Mouse (Mus musculus): ENCODE data around the gene Sppl2c. TPM values are rescaled to one million over a fixed set of nuclear protein-coding genes. Genes with fewer than 3 reads are reported as not detected.
A peak's percentile ranks its signal among the peaks of the same experiment; 100 is the strongest.
"Not testable (repeated sequence)": the region's sequence is repeated elsewhere in the genome, so short reads cannot be mapped to it uniquely, and the experiment has no call there.

Gene Sppl2c
- polyA plus RNA-seq, 1 experiment from 2014 or later = not detected

- not testable (repeated sequence) for H3K4me1 ChIP-seq (ENCODE audit: control insufficient read depth, insufficient read depth, low read length); ATAC-seq (ENCODE audit: low read depth); H3K9me3 ChIP-seq (ENCODE audit: control insufficient read depth, low read length); H3K4me2 ChIP-seq (ENCODE audit: low read depth, low read length); H3K36me3 ChIP-seq (ENCODE audit: control insufficient read depth, insufficient read depth, low read length); H3K9ac ChIP-seq (replicated peaks; ENCODE audit: low read depth, low read length); H3K27me3 ChIP-seq (ENCODE audit: control insufficient read depth, insufficient read depth, low read length); H3K4me3 ChIP-seq (ENCODE audit: low read depth, low read length); H3K27ac ChIP-seq (ENCODE audit: low read depth, low read length)
- WGBS = over 99% methylated on average over 5 of the region's 5 CpGs
These were observed 28.0 kb downstream of the Sppl2c start for GRCm38 (mm10) chr11:104214128-104214527.

- H3K4me1 ChIP-seq (ENCODE audit: control insufficient read depth, insufficient read depth, low read length) = no peaks in the 10 kb centered on the region
- H3K36me3 ChIP-seq (ENCODE audit: control insufficient read depth, insufficient read depth, low read length) = no peaks in the 10 kb centered on the region
- H3K4me3 ChIP-seq (ENCODE audit: low read depth, low read length) = no peak overlapping the region
- H3K27me3 ChIP-seq (ENCODE audit: control insufficient read depth, insufficient read depth, low read length) = no peaks in the 10 kb centered on the region
- no peaks in the 10 kb centered on the region for H3K9me3 ChIP-seq (ENCODE audit: control insufficient read depth, low read length)
- WGBS = 82% methylated on average over 3 of the region's 3 CpGs
- no peak overlapping the region for H3K27ac ChIP-seq (ENCODE audit: low read depth, low read length)
- H3K9ac ChIP-seq (replicated peaks; ENCODE audit: low read depth, low read length) = no peak overlapping the region
- ATAC-seq (ENCODE audit: low read depth) = no peak
- H3K4me2 ChIP-seq (ENCODE audit: low read depth, low read length) = no peak overlapping the region
These were observed 31.9 kb downstream of the Sppl2c start for GRCm38 (mm10) chr11:104218075-104218474.

- no peak overlapping the region for H3K27ac ChIP-seq (ENCODE audit: low read depth, low read length)
- ATAC-seq (ENCODE audit: low read depth) = no peak
- H3K36me3 ChIP-seq (ENCODE audit: control insufficient read depth, insufficient read depth, low read length) = no peaks in the 10 kb centered on the region
- WGBS = 80% methylated on average over 4 of the region's 4 CpGs
- H3K9ac ChIP-seq (replicated peaks; ENCODE audit: low read depth, low read length) = no peak overlapping the region
- H3K4me3 ChIP-seq (ENCODE audit: low read depth, low read length) = no peak overlapping the region
- no peaks in the 10 kb centered on the region for H3K9me3 ChIP-seq (ENCODE audit: control insufficient read depth, low read length)
- no peaks in the 10 kb centered on the region for H3K27me3 ChIP-seq (ENCODE audit: control insufficient read depth, insufficient read depth, low read length)
- no peak overlapping the region for H3K4me2 ChIP-seq (ENCODE audit: low read depth, low read length)
- H3K4me1 ChIP-seq (ENCODE audit: control insufficient read depth, insufficient read depth, low read length) = no peaks in the 10 kb centered on the region
These were observed 34.2 kb downstream of the Sppl2c start for GRCm38 (mm10) chr11:104220291-104220690.

- H3K9me3 ChIP-seq (ENCODE audit: control insufficient read depth, low read length) = no peaks in the 10 kb centered on the region
- H3K36me3 ChIP-seq (ENCODE audit: control insufficient read depth, insufficient read depth, low read length) = no peaks in the 10 kb centered on the region
- H3K4me1 ChIP-seq (ENCODE audit: control insufficient read depth, insufficient read depth, low read length) = no peaks in the 10 kb centered on the region
- H3K9ac ChIP-seq (replicated peaks; ENCODE audit: low read depth, low read length) = no peak overlapping the region
- no peak overlapping the region for H3K4me3 ChIP-seq (ENCODE audit: low read depth, low read length)
- ATAC-seq (ENCODE audit: low read depth) = no peak
- no peak overlapping the region for H3K4me2 ChIP-seq (ENCODE audit: low read depth, low read length)
- no peaks in the 10 kb centered on the region for H3K27me3 ChIP-seq (ENCODE audit: control insufficient read depth, insufficient read depth, low read length)
- no peak overlapping the region for H3K27ac ChIP-seq (ENCODE audit: low read depth, low read length)
- 81% methylated on average over 5 of the region's 5 CpGs for WGBS
These were observed 35.6 kb downstream of the Sppl2c start for GRCm38 (mm10) chr11:104221751-104222150.

GRCm38 (mm10) chr11:104223301-104223700 lies 37.2 kb downstream of the Sppl2c start:
- 78% methylated on average over 9 of the region's 9 CpGs for WGBS
- Histone ChIP-seq H3K36me3 (ENCODE audit: control insufficient read depth, insufficient read depth, low read length) (no peaks in the 10 kb centered on the region), H3K9me3 (ENCODE audit: control insufficient read depth, low read length) (no peaks in the 10 kb centered on the region), H3K4me3 (ENCODE audit: low read depth, low read length) (no peak overlapping the region), H3K9ac (replicated peaks; ENCODE audit: low read depth, low read length) (no peak overlapping the region), H3K4me1 (ENCODE audit: control insufficient read depth, insufficient read depth, low read length) (no peaks in the 10 kb centered on the region), H3K27me3 (ENCODE audit: control insufficient read depth, insufficient read depth, low read length) (no peaks in the 10 kb centered on the region), H3K27ac (ENCODE audit: low read depth, low read length) (no peak overlapping the region), H3K4me2 (ENCODE audit: low read depth, low read length) (no peak overlapping the region)
- no peak for ATAC-seq (ENCODE audit: low read depth)

GRCm38 (mm10) chr11:104229391-104229790 lies 43.3 kb downstream of the Sppl2c start:
- H3K9ac ChIP-seq (replicated peaks; ENCODE audit: low read depth, low read length) = no peak overlapping the region
- H3K27ac ChIP-seq (ENCODE audit: low read depth, low read length) = no peak overlapping the region
- ATAC-seq (ENCODE audit: low read depth) = no peak
- H3K4me3 ChIP-seq (ENCODE audit: low read depth, low read length) = no peak overlapping the region
- H3K4me2 ChIP-seq (ENCODE audit: low read depth, low read length) = no peak overlapping the region
- H3K9me3 ChIP-seq (ENCODE audit: control insufficient read depth, low read length) = no peaks in the 10 kb centered on the region
- 85% methylated on average over 4 of the region's 4 CpGs for WGBS
- no peaks in the 10 kb centered on the region for H3K27me3 ChIP-seq (ENCODE audit: control insufficient read depth, insufficient read depth, low read length)
- no peaks in the 10 kb centered on the region for H3K36me3 ChIP-seq (ENCODE audit: control insufficient read depth, insufficient read depth, low read length)
- peaks cover under 1% of the 10 kb centered on the region; the same call in 1 of the 2 replicates for H3K4me1 ChIP-seq (ENCODE audit: control insufficient read depth, insufficient read depth, low read length)

GRCm38 (mm10) chr11:104230066-104230778 lies 44.1 kb downstream of the Sppl2c start:
- Histone ChIP-seq H3K4me2 (ENCODE audit: low read depth, low read length) (peak overlapping the region; percentile 61), H3K27me3 (ENCODE audit: control insufficient read depth, insufficient read depth, low read length) (peaks cover 4% of the 10 kb centered on the region; the same call in 1 of the 2 replicates), H3K9ac (replicated peaks; ENCODE audit: low read depth, low read length) (peak overlapping the region; percentile 60; the same call in 1 of the 2 replicates), H3K36me3 (ENCODE audit: control insufficient read depth, insufficient read depth, low read length) (no peaks in the 10 kb centered on the region), H3K27ac (ENCODE audit: low read depth, low read length) (peak overlapping the region; percentile 97; the same call in 1 of the 2 replicates), H3K4me1 (ENCODE audit: control insufficient read depth, insufficient read depth, low read length) (peaks cover 9% of the 10 kb centered on the region; the same call in 1 of the 2 replicates), H3K9me3 (ENCODE audit: control insufficient read depth, low read length) (no peaks in the 10 kb centered on the region), H3K4me3 (ENCODE audit: low read depth, low read length) (peak overlapping the region; percentile 88)
- no peak for ATAC-seq (ENCODE audit: low read depth)
- WGBS = 13% methylated on average over 9 of the region's 9 CpGs

GRCm38 (mm10) chr11:104231041-104231911 lies 45.1 kb downstream of the Sppl2c start, which contains the start of gene Mapt:
TSS of gene Mapt (plus strand) at chr11:104231390.
- Histone ChIP-seq H3K27me3 (ENCODE audit: control insufficient read depth, insufficient read depth, low read length) (peaks cover 4% of the 10 kb centered on the region; the same call in 1 of the 2 replicates), H3K9me3 (ENCODE audit: control insufficient read depth, low read length) (no peaks in the 10 kb centered on the region), H3K4me1 (ENCODE audit: control insufficient read depth, insufficient read depth, low read length) (peaks cover 18% of the 10 kb centered on the region), H3K4me2 (ENCODE audit: low read depth, low read length) (peak within 1 kb of the TSS; percentile 61), H3K9ac (replicated peaks; ENCODE audit: low read depth, low read length) (peak within 1 kb of the TSS; percentile 98), H3K4me3 (ENCODE audit: low read depth, low read length) (peak within 1 kb of the TSS; percentile 88), H3K36me3 (ENCODE audit: control insufficient read depth, insufficient read depth, low read length) (no peaks in the 10 kb centered on the region), H3K27ac (ENCODE audit: low read depth, low read length) (peak within 1 kb of the TSS; percentile 97)
- under 1% methylated on average over 73 of the region's 94 CpGs for WGBS
- ATAC-seq (ENCODE audit: low read depth) = peak; percentile 77

All from neural tube, embryonic 14.5 days (tissue).